In genomic region chr7:118478835-118479312, GRCm38 (mm10) we compare ENCODE assay signal across 10 mouse cellular contexts. TPM values are rescaled to one million over a fixed set of nuclear protein-coding genes. Genes with fewer than 3 reads are reported as not detected.
DNase-seq lines count a peak whose midpoint lies in the region; ATAC-seq and TF ChIP-seq lines count a peak whose summit lies in the region.
"Had no signal": no experiment of that assay in that cellular context is flagged by ENCODE, and none has a peak within 500 bp of the region (broad histone marks: within the 10 kb centered on the region; RNA-seq: fewer than 3 reads in every experiment).

No protein-coding gene starts in this region.

- no peaks in the 10 kb centered on the region for H3K36me3 ChIP-seq in intestine, embryonic 15.5 days
- H3K36me3 ChIP-seq: neural tube, embryonic 13.5 days had no signal

- no peak for TF ChIP-seq POLR2A in cerebellum, adult 2 months (IDR thresholded peaks at IDR 0.05; ENCODE audit: borderline replicate concordance, insufficient read depth, low read length)

- peaks cover 11% of the 10 kb centered on the region for H3K4me1 ChIP-seq in intestine, embryonic 15.5 days (replicated peaks)
- no peaks in the 10 kb centered on the region for H3K4me1 ChIP-seq in cerebellum, adult 2 months (ENCODE audit: control insufficient read depth, insufficient read depth, low read length)
- H3K4me1 ChIP-seq: neural tube, embryonic 13.5 days had no signal

- no peak overlapping the region for H3K9ac ChIP-seq in intestine, embryonic 15.5 days
- H3K9ac ChIP-seq: neural tube, embryonic 13.5 days had no signal

- TF ChIP-seq CTCF in cerebellum, adult 2 months (IDR thresholded peaks at IDR 0.05; ENCODE audit: borderline replicate concordance, insufficient read depth, low read depth, low read length): no peak

- H3K4me2 ChIP-seq in intestine, embryonic 15.5 days (replicated peaks): peak overlapping the region; percentile 22; the same call in 1 of the 2 replicates
- H3K4me2 ChIP-seq: neural tube, embryonic 13.5 days had no signal

- ATAC-seq in intestine, embryonic 15.5 days: peak; percentile 33

- H3K4me3 ChIP-seq in intestine, embryonic 15.5 days (replicated peaks): no peak overlapping the region
- no peak overlapping the region for H3K4me3 ChIP-seq in cerebellum, adult 2 months (replicated peaks; ENCODE audit: insufficient read depth, low read depth, low read length)
- H3K4me3 ChIP-seq: neural tube, embryonic 13.5 days had no signal

- no peaks in the 10 kb centered on the region for H3K27me3 ChIP-seq in intestine, embryonic 15.5 days (replicated peaks)
- no peaks in the 10 kb centered on the region for H3K27me3 ChIP-seq in cerebellum, adult 2 months (ENCODE audit: control insufficient read depth, insufficient read depth, low read length)
- H3K27me3 ChIP-seq: neural tube, embryonic 13.5 days had no signal

- 22% methylated on average over 3 of the region's 3 CpGs for WGBS in intestine, embryonic 15.5 days
- 61% methylated on average over 3 of the region's 3 CpGs for WGBS in cerebellum, adult 2 months

- H3K9me3 ChIP-seq in intestine, embryonic 15.5 days: no peaks in the 10 kb centered on the region
- H3K9me3 ChIP-seq: neural tube, embryonic 13.5 days had no signal

- peak overlapping the region; percentile 81 for H3K27ac ChIP-seq in intestine, embryonic 15.5 days
- H3K27ac ChIP-seq in cerebellum, adult 2 months (ENCODE audit: insufficient read depth, low read length): no peak overlapping the region
- H3K27ac ChIP-seq: neural tube, embryonic 13.5 days had no signal

- peak; percentile 16 for DNase-seq in adrenal gland, postnatal 10 days
- DNase-seq in adrenal gland, postnatal 4 days (ENCODE audit: low spot score in 2 of 2): no peak
- peak; percentile 63 to 67 for DNase-seq in gastrocnemius, adult 8-10 months (ENCODE audit: low spot score in 2 of 2)
- DNase-seq in lung, postnatal 4 days: peak; percentile 63 to 74
- DNase-seq in spleen, postnatal 10 days (ENCODE audit: low spot score in 2 of 2): no peak
- DNase-seq in spleen, postnatal 4 days (ENCODE audit: low spot score in 2 of 2): no peak
- no peak for DNase-seq in cerebellum, adult 2 months
- DNase-seq: B cell, adult 2 months had no signal

RNA-seq across cellular contexts. Expression of gene Itpripl2, which starts 12.9 kb away (rescaled TPM):
- total RNA-seq in adrenal gland, postnatal 10 days (2021): 10 to 100 TPM; 19.0 to 21.2 TPM
- total RNA-seq in adrenal gland, postnatal 4 days (2021): 10 to 100 TPM; 19.8 to 22.0 TPM
- 1 to 10 TPM; 4.4 to 6.9 (median 4.9) TPM for total RNA-seq in gastrocnemius, adult 8-10 months (2022)
- 5.3 and 5.5 TPM in 2 replicates for polyA plus RNA-seq in intestine, embryonic 15.5 days (2015; fragmentation: Nextera tagmentation; extraction: Ambion mirVana)
- polyA plus RNA-seq in cerebellum, adult 2 months (2012; rRNA removed): 1.9 TPM in 2 replicates

RNA-seq across cellular contexts. Expression of gene Syt17, which starts 30.9 kb away (rescaled TPM):
- 10 to 100 TPM in 1 of 2 experiments, 1 to 10 TPM in 1; 9.0 to 11.4 TPM for total RNA-seq in adrenal gland, postnatal 10 days (2021)
- 10 to 100 TPM; 19.6 to 21.0 TPM for total RNA-seq in adrenal gland, postnatal 4 days (2021)
- under 1 TPM in 2 of 4 experiments, not detected in 2; 0.12 to 0.72 TPM for total RNA-seq in gastrocnemius, adult 8-10 months (2022)
- polyA plus RNA-seq in intestine, embryonic 15.5 days (2015; fragmentation: Nextera tagmentation; extraction: Ambion mirVana): 6.5 and 7.0 TPM in 2 replicates
- polyA plus RNA-seq in cerebellum, adult 2 months (2012; rRNA removed): 9.7 and 10.3 TPM in 2 replicates

RNA-seq across cellular contexts. Expression of gene Coq7, which starts 54.3 kb away (rescaled TPM):
- total RNA-seq in adrenal gland, postnatal 10 days (2021): 10 to 100 TPM; 71.9 to 78.3 TPM
- 10 to 100 TPM; 48.8 to 49.8 TPM for total RNA-seq in adrenal gland, postnatal 4 days (2021)
- 10 to 100 TPM; 42.7 to 51.0 (median 47.7) TPM for total RNA-seq in gastrocnemius, adult 8-10 months (2022)
- 124 and 134 TPM in 2 replicates for polyA plus RNA-seq in intestine, embryonic 15.5 days (2015; fragmentation: Nextera tagmentation; extraction: Ambion mirVana)
- polyA plus RNA-seq in cerebellum, adult 2 months (2012; rRNA removed): 82.5 and 93.2 TPM in 2 replicates

Comparison
In these comparisons a context has a peak if more than half of its experiments do, and no peak if none do; other contexts are left out.
1. DNase-seq: peak in adrenal gland, postnatal 10 days (single experiment), gastrocnemius, adult 8-10 months (2 of 2) and lung, postnatal 4 days (2 of 2); none in adrenal gland, postnatal 4 days (0 of 2), spleen, postnatal 10 days (0 of 2), spleen, postnatal 4 days (0 of 2) and cerebellum, adult 2 months (0 of 2).
2. RNA of gene Syt17, which starts 30.9 kb away (total RNA-seq): 19.6 to 21.0 TPM in adrenal gland, postnatal 4 days and 9.0 to 11.4 TPM in adrenal gland, postnatal 10 days; 0.12 to 0.72 TPM in gastrocnemius, adult 8-10 months; every median in the first group is over 4 times any median in the second.